Mouse (Mus musculus) cerebellum, adult (tissue): ENCODE data around the gene Aoah.

Experiments used
- ATAC-seq: cut with Nextera tagmentation; 2 replicates; pipeline ENCODE4 v1.9.2; 2017; ENCODE audit warnings: mild to moderate bottlenecking, moderate library complexity, mixed read lengths; ENCODE audit not compliant: insufficient number of reproducible peaks, low FRiP score, low TSS enrichment

Aoah gene

DNA sequence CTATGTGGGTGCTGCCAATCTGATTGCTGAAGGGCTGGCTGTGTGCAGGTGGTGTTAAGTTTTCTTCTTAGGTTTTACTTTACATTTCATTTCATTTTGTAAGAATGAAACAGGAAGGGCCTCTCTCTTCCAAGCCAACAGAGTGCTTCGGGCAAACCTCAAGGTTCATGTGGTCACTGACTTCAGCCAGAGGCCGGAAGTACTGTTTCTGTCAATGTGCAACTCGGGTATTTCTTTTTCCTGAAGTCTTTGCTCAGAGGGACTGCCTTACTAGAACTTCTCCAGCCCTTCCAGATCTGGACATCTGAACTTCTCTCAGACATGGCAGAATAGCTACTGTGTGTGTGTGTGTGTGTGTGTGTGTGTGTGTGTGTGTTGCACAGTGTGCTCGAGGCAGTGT is at the start of gene Aoah:
TSS of gene Aoah (plus strand) at position 213 of the 400 bp plus-strand sequence.
- no peak for ATAC-seq

DNA sequence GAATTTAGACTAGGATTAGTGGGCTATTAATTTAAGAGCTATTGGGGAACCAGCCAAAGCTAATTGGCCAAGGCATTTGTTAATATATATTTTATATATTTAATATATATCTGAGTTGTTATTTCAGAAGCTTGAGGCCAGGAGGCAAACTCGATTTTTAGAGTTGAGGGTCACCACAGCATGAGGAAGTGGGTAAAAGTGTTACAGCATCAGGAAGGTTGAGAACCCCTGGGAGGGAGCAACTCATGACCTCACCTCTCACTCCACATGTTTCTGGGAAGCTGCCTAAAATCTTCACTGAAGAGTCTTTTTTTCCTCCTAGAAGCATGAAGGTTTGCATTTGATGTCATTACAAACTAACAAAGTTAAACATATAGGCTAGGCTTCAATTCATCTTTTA is 39.1 kb upstream of the Aoah start:
- ATAC-seq: no peak

DNA sequence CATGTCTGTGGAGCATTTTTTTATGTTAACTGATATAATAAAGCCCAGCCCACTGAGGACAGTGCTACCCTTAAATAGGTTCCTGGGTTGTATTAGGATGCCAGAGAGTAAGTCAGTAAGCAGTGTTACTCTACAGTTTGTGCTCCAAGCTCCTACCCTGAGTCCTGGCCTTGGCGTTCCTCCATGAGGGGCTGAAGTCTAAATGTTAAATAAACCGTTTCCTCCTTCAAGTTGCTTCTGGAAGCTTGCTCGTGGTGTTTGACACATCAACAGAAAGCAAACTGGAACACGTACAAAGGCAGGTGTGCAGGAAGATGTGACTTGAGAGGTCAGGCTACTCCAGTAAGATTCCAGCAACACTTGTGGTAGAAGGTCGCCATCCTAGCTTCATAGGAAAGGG is 10.3 kb upstream of the Aoah start:
- ATAC-seq: no peak

DNA sequence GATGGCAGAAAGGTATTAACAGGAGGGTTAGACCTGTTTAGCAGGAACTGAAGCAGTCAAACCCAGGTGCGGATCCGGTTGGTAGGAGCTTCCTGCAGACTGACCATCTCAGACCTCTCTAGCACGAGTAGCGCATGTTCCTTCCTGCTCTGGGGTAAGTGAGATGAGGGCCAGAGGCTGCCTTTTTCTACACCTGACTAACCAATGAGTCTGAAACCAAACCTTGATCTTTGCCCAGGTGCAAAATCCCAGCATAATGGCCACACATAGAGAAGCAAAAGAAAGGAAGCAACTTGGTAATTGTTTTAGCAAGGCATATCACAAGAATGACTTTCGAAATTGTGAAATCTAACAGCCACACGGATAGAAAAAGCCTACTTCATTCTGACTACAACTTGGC is 9.9 kb upstream of the Aoah start:
- ATAC-seq: no peak

DNA sequence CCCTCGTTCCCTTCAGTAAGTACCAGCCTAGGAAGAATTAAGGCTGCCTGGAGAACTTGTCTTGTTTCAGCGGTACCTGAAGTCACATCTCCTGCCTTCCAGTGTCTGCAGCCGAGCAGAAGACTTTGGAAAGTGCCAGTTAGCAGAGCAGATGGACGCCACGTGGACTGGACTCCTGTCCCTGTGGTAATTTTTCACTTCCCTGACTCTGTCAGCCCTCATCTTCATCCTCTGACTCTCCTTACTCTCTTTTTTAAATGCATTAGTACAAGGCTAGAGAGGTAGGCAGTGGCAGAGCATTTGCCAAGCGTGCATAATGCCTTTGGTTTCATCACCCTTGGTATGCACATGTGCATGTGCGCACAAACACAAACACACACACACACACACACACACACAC is 8.0 kb upstream of the Aoah start:
- peak; percentile 77 for ATAC-seq

DNA sequence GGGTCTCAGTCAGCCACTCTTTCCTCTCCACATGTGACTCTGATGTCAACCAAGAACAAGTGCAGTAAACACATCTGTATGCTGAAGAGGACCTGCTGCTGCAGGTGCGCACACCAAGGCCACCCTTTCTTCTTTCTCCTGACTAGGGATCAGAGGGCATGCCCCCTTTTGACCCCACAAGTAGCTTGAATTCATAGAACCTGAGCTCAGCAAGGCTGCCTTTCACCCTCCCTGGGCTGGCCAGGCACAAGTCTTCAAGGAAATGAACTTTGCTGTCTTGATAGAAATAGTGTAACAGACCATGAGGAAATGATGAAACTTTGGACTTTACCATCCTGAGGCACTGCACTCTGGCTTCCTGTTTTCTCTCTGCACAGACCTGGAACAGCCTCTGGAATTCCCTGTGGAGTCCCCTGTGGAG is 7.1 kb upstream of the Aoah start:
- ATAC-seq: no peak

DNA sequence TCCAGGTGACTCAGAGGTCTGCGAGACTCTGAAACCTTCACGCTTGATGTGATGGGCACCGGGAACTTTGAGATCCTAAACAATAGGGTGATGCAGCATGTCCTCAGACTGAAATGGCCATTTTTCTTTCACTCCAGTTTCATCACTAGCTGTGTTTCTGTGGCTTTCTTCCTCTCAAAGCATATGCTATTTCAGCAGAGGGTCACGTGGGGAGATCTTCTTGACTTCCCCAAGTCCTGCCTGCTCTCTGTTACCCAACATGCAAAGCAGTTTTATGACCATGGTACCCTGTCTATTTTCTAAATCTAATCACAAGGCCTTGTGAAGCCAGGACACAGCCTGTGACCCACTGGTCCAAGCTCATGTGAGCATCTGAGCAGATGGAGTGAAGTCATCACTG is 6.0 kb upstream of the Aoah start:
- ATAC-seq: no peak

DNA sequence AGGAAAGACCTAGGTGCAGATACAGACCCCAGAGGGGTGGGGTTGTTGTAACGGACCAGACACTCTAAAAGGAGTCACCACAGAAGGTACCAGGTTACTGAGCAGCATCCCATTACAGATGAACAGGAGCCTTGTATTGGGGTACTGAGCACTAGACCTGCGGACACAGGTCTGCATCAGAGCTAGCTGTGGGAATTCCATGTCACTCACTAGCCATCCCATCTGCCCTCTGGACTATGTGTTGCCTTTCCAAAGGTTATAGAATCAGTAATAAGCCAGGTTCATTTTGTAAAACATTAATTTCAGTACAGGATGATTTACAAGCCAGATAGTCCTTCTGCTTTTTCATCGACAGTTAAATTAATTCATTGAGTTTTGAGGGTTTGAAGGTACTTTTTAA is 2.7 kb downstream of the Aoah start:
- ATAC-seq: no peak

DNA sequence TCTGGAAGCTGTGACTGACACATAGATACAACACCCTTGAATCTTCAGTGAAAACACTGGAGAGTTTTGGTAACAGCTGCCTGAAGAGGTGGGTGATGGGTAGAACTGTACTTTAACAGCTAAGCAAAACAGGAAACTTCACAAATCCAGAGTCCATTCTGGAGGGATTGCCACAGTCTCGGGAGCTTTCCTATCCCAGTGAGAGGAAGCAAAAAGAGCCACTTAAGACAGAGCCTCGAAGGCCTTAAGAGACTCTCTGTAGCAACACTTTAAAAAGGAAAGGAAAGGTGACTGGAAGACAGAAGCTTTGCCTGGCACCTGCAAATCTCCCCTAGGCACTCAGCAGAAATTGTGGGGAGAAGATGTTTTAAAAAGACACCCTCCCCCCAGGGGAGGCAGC is 4.6 kb downstream of the Aoah start:
- ATAC-seq: no peak

DNA sequence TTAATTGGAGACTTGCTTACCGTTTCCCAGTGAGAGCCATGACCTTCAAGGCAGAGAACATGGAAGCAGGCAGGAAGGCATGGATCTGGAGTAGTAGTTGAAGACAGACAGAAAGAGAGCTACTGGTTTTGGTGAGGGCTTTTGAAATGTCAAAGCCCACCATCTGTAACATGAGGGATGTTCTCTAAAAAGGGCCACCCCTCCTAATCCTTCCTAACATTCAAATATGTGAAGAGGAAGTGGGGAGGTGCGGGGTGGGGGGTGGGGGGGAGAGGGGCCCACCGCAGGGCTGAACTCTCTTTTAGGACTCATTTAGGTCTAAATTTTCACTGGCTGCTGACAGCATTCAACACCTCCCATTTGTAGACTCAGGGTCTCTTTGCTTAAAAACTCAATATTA is 5.9 kb downstream of the Aoah start:
- ATAC-seq: no peak

DNA sequence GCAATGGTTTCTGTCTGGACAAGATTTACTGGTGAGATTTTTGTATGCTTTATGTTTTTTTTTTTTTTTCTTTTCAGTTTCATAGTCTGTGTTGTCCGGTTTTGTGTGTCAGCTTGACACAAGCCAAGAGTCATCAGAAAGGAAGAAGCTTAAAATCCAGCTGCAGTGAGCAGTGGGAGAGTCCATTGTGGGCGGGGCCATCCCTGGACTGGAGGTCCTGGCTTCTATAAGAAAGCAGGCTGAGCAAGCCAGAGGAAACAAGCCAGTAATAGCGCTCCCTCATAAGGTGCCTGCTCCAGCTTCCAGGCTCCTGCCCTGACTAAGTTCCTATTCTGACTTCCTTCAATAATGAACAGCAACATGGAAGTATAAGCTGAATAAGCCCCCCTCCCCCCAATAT is 6.7 kb downstream of the Aoah start:
- ATAC-seq: no peak

DNA sequence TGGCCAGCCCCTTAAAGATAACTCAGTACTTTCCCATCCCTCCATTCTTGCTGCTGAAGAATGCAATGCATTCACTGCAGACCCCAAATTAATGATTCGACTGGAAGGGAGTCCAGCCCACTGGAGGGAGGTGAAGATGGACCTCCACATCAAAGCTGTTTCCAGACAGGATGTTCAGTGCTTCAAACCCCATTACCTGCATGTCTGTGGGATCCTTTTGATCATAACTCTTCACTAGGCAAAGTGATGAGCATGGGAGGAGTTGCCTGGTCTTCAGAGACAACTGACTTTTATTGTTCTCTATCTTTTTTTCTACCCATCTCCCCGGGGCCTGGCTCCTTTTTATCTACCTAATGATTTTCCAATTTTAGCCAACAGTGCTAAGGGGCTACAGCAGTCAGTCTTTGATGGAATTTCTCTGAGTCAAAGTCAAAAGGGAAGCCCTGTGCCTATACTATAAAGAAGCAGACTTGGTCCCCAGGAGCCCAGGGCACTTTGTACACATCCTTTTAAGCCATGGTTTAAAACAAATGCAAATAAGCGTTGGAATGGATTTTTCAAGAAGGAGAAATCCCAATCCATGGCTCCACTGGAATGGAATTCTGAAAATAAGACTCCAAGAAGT is 18.0 kb downstream of the Aoah start:
- no peak for ATAC-seq

DNA sequence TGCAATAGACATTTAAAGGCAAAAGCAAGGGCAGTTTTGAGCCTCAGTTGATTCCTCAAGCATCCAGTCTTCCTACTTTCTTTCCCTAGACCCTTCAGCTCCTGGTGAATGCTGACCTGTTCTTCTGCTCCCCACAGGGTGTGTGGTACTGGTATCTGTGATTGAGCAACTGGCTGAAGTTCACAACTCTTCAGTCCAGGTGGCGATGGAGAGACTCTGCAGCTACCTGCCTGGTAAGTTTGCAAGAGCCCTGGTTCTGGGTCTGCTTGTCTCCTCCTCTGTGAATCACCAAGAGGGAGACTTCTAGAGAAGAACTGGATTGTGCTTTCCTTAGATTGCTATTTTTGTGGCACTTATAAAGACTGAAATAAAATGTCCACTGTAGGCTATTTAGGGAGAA is 22.5 kb downstream of the Aoah start:
- no peak for ATAC-seq

DNA sequence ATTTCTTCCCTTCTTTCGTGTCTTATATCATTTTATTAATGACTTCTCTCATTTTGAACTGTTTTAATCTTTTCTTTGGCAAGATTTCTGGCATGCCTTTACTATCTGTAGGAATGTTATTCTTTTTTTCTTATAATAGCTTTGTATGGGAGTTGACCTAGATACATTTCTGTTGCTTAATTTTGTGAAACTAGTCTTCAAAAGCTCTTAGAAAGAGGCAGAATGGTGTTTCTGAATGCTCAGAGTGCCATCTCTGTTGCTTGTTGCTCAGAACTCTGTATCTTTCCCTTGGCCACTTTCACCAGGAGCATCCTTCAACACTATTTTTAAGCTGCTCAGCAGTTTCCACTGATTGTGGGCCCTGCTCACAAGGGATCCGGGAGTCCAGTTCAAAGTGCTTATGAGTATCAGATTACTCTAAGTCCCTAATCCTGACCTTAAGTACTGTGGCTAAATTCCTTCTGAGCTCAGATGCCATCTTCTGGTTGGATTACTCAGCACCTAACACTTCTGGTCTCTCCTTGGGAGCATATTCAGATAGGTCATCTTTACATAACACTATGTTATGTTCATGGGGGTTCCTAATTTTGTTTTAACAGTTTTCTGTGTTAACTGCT is 26.9 kb downstream of the Aoah start:
- ATAC-seq: no peak

DNA sequence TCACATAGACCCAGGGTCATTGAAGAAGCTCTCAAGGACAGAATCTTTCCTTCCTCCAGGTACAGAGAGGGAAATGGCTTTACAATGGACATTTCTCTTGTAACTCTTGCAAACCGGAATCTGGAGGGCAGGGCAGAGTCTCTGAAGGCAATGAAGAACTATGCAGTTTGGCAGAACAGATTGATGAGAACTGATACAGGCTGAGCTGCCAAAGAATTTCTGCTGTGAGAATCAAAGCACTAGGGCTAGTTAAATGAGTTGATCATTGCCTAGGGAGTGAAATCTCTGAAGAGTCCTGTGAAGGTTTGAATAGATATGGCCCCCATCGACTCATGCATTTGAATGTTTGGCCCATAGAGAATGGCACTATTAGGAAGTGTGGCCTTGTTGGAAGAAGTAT is 34.8 kb downstream of the Aoah start:
- ATAC-seq: no peak

DNA sequence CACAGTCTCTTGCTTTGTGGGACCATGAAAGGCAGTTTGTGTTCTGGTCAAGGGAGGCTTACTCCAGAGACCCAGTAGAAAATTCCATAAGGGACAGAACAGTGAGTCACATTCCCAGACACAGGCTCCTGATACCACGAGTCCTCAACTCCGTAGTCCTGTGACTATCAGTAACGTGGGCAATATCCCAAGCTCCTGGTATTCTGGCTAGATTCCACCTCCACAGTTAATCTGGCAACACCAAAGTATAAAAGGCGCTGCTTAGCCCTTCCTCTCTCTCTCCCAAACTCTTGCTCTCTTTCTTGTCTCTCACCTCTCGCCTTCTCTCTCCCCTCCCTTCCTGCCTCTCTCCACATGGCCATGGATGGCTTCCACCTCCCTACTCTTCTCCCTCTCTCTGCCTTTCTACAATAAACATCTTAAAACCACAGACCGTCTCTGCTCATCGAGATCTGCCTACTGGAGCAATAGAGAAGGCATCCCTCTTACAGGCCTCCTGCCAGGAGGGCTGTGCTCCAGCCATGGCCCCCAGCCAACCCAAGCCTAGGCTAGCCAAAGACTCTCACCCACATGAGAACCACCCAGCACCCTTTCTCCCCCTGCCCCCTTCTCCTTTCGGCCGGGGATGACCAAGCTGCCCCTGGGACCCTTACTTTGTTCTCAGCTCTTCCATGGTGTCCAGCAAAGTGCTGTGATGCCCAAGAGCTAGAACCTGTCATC is 35.4 kb downstream of the Aoah start:
- ATAC-seq: 0 out of 2 replicates have a peak, but pooled peaks have one; percentile 26

DNA sequence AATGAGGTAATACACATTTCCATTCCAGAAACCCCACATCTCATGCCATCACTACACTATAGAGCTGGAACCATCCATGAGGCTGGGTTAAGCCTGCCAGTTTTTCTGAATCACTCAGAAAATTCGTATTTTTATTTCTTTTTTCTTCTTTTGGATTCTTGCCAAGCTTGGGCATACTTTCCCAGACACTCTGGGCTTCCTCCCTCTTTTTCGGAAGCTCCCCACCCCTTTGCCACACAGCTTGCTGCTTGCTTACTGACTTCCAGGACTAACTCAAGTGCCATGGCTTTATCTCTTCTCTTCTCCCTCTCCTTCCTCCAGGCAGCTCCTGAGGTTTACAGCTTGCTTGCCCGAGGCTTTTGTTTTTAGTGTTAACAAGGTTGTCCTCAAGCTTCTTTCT is 62.0 kb downstream of the Aoah start:
- ATAC-seq: no peak

DNA sequence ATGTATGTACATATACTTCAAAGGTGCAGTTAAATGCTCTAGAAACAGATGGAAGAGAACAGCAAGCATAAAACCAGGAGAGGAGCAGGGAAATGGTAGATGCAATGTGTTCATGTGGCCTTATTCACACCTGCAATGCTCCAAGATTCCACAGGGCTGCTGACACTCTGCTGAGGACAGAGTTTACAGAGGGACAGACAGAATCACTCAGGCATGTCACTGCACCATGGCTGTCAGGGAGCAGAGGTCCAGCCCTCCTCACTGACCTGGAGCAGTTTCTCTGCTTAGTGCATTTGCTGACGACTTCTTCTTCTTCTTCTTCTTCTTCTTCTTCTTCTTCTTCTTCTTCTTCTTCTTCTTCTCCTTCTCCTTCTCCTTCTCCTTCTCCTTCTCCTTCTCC is 105.5 kb downstream of the Aoah start:
- ATAC-seq: no peak

DNA sequence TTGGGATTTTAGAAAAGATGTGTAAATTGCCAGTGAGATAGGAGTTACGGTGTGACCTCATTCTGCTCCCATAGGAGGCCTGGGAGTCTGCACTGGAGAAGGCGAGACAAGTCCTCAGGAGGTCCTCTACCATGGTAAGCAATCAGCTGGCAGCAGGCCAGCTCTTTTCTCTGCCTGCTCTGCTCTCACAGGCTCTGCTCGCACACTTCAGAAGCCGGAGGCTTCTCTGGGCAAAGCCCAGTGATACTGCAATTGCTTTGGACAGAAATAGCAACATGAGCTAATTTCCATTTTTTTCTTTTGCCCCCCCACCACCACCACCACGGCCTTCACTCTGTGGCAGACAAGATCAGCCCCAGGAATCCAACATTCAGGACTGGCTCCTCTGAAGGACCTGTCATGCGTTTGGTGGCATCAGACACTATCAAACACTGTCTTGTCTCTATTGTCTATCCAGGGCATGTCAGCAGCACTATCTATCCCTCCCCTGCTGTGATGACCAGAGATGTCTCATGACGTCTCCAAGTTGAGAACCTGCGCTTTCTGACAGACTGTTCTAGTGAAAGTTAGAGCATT is 106.6 kb downstream of the Aoah start:
- peak; percentile 89 for ATAC-seq

DNA sequence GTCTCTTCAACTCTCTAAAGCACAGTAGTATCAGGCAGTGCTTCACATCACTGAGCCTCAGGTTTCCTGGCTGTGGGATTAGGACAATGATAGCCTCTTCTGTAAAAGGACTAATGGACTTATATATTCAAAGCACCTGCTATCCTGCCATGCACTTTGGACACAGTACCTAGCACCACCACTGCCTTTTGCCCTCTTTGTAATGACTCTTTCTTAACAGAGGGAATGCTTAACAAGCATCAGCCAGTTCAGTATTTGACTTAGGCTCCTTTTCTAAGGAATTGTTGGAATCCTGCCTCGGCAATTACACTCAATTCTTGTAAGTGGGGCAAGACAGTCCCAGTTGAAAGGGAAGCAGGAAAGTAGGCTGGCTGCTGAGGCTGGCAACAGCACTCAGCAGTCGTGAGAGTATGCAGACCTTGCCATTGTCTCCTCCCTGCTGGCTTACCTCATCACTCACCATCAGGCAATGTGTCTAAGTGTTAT is 107.1 kb downstream of the Aoah start:
- peak; percentile 65 for ATAC-seq

DNA sequence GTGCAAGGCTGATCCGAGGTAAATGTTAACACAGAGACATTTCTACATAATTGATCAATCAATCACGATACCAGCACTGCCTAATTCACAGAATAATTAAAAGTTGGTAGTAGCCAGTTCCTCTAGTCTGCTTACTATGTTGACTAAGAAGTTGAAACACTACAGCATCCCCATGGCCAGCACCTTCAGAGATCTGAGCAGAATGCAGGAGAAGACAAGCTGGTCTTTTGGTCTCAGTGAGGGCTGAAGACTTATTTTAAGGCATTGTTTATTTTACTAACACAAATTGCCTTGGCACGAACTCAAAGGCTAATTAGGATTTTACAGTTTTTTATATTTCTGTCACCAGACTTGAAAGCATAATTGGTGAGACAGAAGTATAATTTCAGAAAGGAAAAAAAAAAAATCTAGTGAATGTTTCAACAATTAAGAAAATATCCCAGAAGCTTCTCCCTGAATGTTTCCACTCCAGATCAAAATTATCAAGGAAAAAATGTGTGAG is 107.8 kb downstream of the Aoah start:
- no peak for ATAC-seq
